Mouse (Mus musculus): ENCODE results near the gene Nppc.

Nppc gene

GRCm38 (mm10) chr1:86650272-86650671 lies 20.1 kb downstream of the Nppc start:
- DNase-seq (ENCODE audit: low spot score) = peak; percentile 82

- no peak for DNase-seq (ENCODE audit: low spot score)
Observed at GRCm38 (mm10) chr1:86647517-86647916, 22.9 kb downstream of the Nppc start.

GRCm38 (mm10) chr1:86643101-86643809 lies 27.1 kb downstream of the Nppc start:
- DNase-seq (ENCODE audit: low spot score) = no peak

- DNase-seq (ENCODE audit: low spot score) = no peak
Observed at GRCm38 (mm10) chr1:86634751-86635359, 35.5 kb downstream of the Nppc start.

GRCm38 (mm10) chr1:86633840-86634750 lies 36.3 kb downstream of the Nppc start:
- DNase-seq (ENCODE audit: low spot score) = no peak

- no peak for DNase-seq (ENCODE audit: low spot score)
Observed at GRCm38 (mm10) chr1:86633434-86633833, 36.9 kb downstream of the Nppc start.

- no peak for DNase-seq (ENCODE audit: low spot score)
Observed at GRCm38 (mm10) chr1:86632732-86633380, 37.5 kb downstream of the Nppc start.

- DNase-seq (ENCODE audit: low spot score) = no peak
Observed at GRCm38 (mm10) chr1:86630527-86630926, 39.8 kb downstream of the Nppc start.

- DNase-seq (ENCODE audit: low spot score) = no peak
Observed at GRCm38 (mm10) chr1:86629936-86630335, 40.4 kb downstream of the Nppc start.

GRCm38 (mm10) chr1:86628270-86628669 lies 42.1 kb downstream of the Nppc start:
- DNase-seq (ENCODE audit: low spot score) = no peak

- no peak for DNase-seq (ENCODE audit: low spot score)
Observed at GRCm38 (mm10) chr1:86623001-86624000, 47.1 kb downstream of the Nppc start.

GRCm38 (mm10) chr1:86622296-86622695 lies 48.1 kb downstream of the Nppc start:
- DNase-seq (ENCODE audit: low spot score) = no peak

- DNase-seq (ENCODE audit: low spot score) = peak; percentile 61
Observed at GRCm38 (mm10) chr1:86618454-86619125, 51.8 kb downstream of the Nppc start.
